In the genomic region with DNA sequence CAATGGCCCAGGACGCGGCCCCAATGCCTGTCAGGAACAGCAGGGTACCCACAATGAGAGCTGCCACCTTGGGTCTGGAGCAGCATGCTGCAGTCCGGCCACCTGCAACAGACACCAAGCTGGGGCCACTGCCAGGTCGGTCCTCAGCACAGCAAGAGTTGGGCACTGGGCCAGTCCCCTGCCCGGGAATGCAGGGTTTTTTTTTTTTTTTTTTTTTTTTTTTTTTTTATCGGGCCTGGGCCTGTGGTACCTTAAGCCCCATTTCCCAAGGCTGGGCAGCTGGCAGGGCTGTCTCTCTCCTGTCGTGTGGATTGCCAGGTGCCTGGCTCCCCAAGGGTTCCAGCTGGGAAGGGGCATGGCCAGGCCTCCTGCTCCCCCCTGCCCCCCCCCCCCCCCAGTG, we compare ENCODE assay signal across 12 mouse cellular contexts. TPM values are rescaled to one million over a fixed set of nuclear protein-coding genes. Genes with fewer than 3 reads are reported as not detected.
DNase-seq lines count a peak whose midpoint lies in the region; ATAC-seq and TF ChIP-seq lines count a peak whose summit lies in the region.
"Had no signal": no experiment of that assay in that cellular context is flagged by ENCODE, and none has a peak within 500 bp of the region (broad histone marks: within the 10 kb centered on the region; RNA-seq: fewer than 3 reads in every experiment).

No protein-coding gene starts in this region.

- intact Hi-C loops in left cerebral cortex, adult 2 months (cut with DNase I), result no loop called here

- no peak overlapping the region for H3K27ac ChIP-seq in left cerebral cortex, adult 2 months
- H3K27ac ChIP-seq: embryonic facial prominence, embryonic 12.5 days; midbrain, embryonic 15.5 days had no signal

- peak; percentile 75 for DNase-seq in cerebellum, adult 11 months
- peak; percentile 36 for DNase-seq in ovary, adult 18-20 months (ENCODE audit: low spot score)
- DNase-seq in ovary, postnatal 10 days (ENCODE audit: low spot score), result no peak
- DNase-seq in kidney, postnatal 10 days, result peak; percentile 84
- peak; percentile 64 for DNase-seq in skeletal muscle tissue, adult 2 months (ENCODE audit: low read depth, low spot score)
- no peak for DNase-seq in c-Kit-positive CD71-positive TER-119-positive erythroid progenitor cells, embryonic 14.5 days (ENCODE audit: low spot score)
- DNase-seq in left cerebral cortex, adult 2 months (ENCODE audit: extremely low spot score in 1 of 2, low spot score in 2 of 2), result no peak
- DNase-seq: thymus, postnatal 4 days had no signal

- no peak for ATAC-seq in cerebellum, adult (ENCODE audit: insufficient number of reproducible peaks, low FRiP score, low TSS enrichment)
- ATAC-seq: midbrain, embryonic 15.5 days had no signal

- TF ChIP-seq CTCF in left cerebral cortex, adult 2 months (IDR thresholded peaks at IDR 0.05), result no peak

- H3K4me3 ChIP-seq in left cerebral cortex, adult 2 months, result no peak overlapping the region
- H3K4me3 ChIP-seq: embryonic facial prominence, embryonic 12.5 days; midbrain, embryonic 15.5 days had no signal

RNA-seq across cellular contexts. Expression of gene Hpn, which starts 6.0 kb away (rescaled TPM):
- total RNA-seq in left cerebral cortex, adult 2 months (2021), result 1 to 10 TPM; 2.5 to 8.3 TPM

RNA-seq across cellular contexts. Expression of gene Scn1b, which starts 17.7 kb away (rescaled TPM):
- total RNA-seq in left cerebral cortex, adult 2 months (2021), result 100 to 1,000 TPM; 737 to 759 TPM

RNA-seq across cellular contexts. Expression of gene Fxyd3, which starts 32.6 kb away (rescaled TPM):
- not detected for total RNA-seq in left cerebral cortex, adult 2 months (2021)
- total RNA-seq: layer of hippocampus, postnatal 25 days had no signal

RNA-seq across cellular contexts. Expression of gene Gramd1a, which starts 46.6 kb away (rescaled TPM):
- 100 to 1,000 TPM; 107 to 118 TPM for total RNA-seq in left cerebral cortex, adult 2 months (2021)

RNA-seq across cellular contexts. Expression of gene Lgi4, which starts 49.9 kb away (rescaled TPM):
- total RNA-seq in left cerebral cortex, adult 2 months (2021), result 10 to 100 TPM; 28.9 to 34.1 TPM

Comparison
In these comparisons a context has a peak if more than half of its experiments do, and no peak if none do; other contexts are left out.
1. DNase-seq: peak in cerebellum, adult 11 months (single experiment), ovary, adult 18-20 months (single experiment), kidney, postnatal 10 days (single experiment) and skeletal muscle tissue, adult 2 months (single experiment); none in ovary, postnatal 10 days (single experiment), c-Kit-positive CD71-positive TER-119-positive erythroid progenitor cells, embryonic 14.5 days (single experiment) and left cerebral cortex, adult 2 months (0 of 2).